Mouse (Mus musculus) urinary bladder, postnatal 36 days (tissue): ENCODE measurements around the gene Hoxd1.

Experiments
- DNase-seq, 2 experiments: peaks; one replicate each; pipeline ENCODE4 v3.0.0; 2022; ENCODE audit warnings: low spot score in 2 of 2, mixed read lengths in 1 of 2

Gene Hoxd1

DNA sequence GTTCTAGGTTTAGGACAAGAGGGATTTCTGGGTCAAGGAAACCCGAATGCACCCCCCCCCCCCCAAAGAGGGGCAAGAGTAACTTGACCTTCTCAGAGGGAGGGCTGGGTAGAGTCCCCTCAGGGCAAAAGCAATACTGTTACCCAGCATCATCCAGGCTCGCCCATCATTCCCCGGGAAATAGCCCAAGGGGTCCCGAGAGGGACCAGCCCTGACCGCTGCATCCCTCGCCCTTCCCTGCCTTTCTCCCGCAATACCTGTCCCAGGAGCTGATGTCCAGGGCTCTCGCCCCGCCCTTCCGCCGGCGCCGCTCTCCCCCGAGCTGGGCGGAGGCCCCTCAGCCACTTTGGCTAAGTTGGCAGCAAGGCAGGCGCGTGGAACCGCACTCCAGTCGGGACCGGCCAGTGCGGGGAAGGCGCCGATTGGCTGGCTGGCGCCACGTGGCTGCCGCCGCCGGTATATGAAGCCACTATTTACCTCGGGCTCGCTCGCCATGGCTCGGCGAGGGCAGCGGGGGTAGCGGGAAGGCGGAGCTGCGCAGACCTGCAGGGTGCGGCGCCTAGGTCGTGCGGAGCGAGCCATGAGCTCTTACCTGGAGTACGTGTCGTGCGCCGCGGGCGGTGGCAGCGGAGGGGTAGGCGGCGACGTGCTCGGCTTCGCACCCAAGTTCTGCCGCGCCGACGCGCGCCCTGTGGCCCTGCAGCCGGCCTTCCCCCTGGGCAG lies at the start of gene Hoxd1:
Gene Hoxd1, plus strand, starts transcription at position 459 of the 723 bp plus-strand sequence.
- peak in 1 of 2 experiments; percentile 18 for DNase-seq

GRCm38 (mm10) chr2:74713239-74714150 lies 49.3 kb upstream of the Hoxd1 start:
- DNase-seq = no peak

DNA sequence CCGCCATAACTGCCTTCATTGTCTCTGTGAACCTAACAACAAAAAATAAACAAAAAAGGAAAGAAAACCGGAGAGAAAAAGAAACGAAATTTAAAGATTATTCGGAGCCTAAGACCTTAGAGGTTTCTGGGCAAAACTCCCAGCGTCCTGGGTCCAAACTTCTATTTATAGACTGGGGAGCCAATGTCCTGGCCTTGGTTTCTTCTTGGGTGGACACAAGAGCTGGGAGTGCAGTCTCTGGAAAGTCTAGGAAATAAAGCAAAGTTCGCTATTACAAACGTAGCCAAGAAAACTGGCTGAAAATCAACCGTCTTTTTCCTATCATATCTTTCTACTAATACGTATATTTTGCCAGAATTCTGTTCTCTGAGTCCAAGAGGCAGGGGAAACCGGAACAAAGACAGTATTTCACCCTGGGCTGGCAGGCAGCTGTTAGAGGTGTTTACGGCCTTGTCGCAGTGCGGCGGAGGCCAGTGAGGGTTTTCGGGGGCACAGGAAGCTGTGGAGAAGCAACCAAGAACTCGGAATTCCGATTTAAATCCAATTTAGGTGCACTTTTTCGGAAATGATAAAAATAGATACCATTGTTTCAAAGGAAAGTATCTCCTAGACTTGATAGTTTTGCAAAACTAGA lies 48.5 kb upstream of the Hoxd1 start:
- no peak for DNase-seq

- no peak for DNase-seq
Observed at GRCm38 (mm10) chr2:74714881-74715280, 47.9 kb upstream of the Hoxd1 start.

DNA sequence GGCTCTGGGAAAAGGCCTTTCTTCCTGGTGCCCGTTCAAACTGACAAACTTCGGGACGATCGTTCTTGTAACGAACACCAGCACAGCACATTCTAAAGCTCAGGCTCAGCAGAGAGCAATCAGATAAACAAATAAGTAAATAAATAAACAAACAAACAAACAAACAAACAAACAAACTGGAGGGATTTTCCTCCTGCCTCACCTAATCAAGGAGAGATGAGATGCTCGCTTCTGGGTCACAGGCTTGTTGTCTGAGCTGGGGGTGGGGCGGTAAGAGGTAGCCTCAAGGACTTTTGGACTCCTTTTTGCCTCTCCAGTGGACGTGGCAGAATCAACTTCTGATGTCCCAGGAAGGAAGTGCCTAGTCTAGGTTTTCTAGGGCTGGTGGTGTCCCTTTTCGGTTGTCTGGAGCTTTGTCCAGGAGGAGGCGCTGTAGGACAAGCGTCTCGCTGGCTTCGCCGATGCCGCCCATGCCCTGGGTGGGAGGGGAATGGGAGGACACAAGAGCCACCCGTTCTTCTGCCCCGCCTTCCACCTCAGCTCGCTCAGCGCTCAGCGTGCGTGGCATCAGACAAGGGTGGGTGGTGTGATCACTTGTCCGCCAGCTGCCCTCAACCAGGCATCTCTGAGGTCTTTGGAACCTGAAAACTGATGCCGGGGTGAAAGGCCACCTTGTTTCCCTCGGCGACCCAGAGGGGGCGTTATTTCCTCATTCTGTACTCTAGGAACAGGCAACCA lies 47.1 kb upstream of the Hoxd1 start:
- peak; percentile 87 to 93 for DNase-seq

DNA sequence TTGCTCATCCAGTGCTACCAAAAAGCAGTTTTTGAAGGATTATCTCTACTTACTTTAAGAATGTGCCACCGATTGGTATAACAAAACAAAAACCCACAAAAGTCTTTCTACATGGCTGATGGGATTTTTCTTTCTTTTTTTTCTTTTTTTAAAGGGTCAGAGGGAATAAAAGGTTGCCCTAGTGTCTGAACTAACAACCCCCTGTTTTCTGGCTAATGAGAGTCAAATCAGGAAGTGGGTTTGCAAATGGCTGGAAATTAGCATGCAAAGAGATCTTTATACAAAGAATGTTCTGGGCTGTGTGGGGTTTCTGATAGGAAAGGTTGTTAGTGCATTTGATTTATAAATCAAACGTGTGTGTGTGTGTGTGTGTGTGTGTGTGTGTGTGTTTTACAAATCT lies 42.4 kb upstream of the Hoxd1 start:
- no peak for DNase-seq

- no peak for DNase-seq
Observed at GRCm38 (mm10) chr2:74720955-74721491, 41.8 kb upstream of the Hoxd1 start.

DNA sequence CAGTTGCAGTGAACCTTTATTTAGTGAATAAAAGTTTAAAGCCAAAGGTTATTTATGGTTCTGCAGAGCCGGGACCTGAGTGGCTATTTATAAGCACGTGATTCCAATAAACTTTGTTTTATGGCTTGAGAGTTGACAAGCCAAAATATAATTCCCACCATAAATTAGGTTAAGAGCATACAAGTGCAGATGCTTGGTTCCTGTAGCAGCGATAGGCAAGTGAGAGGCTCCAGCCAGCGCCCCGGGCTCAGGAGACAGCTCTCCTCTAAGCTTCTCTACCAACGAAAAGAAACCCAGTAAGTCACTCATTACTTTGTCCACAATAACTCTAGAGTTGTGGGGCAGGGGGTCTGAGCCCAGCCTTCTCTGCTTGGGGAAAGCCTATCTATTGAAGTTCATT lies 40.9 kb upstream of the Hoxd1 start:
- DNase-seq = no peak

- DNase-seq = no peak
Observed at GRCm38 (mm10) chr2:74722949-74723348, 39.8 kb upstream of the Hoxd1 start.

DNA sequence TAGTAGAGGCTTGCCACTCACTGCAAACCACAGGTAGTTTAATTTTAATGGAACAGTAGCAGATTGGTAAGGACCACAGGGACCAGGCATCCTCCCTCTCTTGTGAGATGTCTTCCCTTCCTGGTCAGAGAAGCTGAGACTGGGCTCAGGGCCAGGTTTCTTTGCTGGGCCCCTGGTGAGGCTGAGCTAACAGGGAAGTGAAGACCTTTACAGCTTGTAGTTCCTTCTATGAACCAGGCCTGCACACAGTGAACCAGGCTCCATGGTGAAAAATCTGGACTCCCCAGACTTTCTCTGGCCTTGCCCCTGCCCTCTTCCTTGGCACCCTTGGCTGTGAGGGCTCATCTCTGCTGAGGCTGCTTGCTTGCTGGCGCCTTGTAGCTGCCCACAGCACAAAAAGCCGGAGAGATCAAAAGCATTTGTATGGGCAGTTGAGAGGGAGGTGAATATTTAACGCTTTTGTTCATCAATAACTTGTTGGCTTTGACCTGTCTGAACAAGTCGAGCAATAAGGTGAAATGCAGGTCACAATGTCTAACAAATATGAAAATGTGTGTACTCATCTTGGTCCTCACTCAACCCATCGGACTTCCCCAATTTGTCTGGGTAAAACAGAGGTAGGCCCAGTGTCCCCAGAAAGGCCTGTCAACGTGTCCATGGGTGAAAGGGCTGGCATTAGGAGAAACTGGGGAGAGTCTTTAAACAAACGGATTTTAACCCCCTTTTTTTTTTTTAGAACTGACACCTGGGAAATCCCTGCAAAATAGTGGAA lies 38.4 kb upstream of the Hoxd1 start:
- no peak for DNase-seq

DNA sequence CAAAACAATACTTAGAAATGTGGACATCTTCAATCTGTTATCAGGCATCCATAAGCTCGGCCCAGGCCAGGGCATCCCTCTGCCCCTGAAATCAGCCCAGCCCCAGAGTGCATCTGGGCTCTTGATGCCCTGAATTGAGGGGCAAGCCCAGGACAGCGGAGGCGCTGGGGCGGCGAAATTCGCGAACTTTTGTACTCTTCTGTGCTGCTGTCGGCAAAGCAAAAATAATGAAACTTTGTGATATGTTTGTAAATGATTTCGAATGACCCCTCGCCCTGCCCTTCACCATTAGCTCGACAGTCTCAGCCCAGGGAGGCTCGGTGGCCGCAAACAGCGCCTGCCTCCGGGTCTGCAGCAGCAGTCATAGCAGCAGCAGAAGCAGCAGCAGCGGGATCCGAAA lies 37.6 kb upstream of the Hoxd1 start:
- DNase-seq = no peak

DNA sequence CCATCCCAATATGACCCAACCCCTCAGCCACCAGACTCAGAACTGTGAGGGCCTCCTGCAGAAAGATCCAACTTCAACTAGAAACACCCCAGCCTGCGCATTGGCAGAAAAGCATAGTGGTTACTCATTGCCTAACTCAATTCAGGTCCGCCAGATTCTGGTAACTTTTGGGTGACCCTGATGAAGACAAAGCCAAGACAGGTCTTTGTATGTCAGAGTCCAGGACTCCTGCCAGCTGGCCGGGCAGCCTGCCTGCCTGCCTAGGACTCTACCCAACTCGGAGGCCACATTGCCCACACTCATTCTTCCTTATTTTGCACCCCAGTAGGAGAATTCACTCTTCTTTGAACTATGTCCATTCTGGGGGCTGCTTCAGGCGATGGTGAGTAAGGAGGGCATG lies 36.2 kb upstream of the Hoxd1 start, which contains the start of gene Gm28230:
Gene Gm28230, plus strand, starts transcription at position 178 of the 400 bp plus-strand sequence.
- peak in 1 of 2 experiments; percentile 50 for DNase-seq

- no peak for DNase-seq
Observed at GRCm38 (mm10) chr2:74726973-74727639, 35.7 kb upstream of the Hoxd1 start.

DNA sequence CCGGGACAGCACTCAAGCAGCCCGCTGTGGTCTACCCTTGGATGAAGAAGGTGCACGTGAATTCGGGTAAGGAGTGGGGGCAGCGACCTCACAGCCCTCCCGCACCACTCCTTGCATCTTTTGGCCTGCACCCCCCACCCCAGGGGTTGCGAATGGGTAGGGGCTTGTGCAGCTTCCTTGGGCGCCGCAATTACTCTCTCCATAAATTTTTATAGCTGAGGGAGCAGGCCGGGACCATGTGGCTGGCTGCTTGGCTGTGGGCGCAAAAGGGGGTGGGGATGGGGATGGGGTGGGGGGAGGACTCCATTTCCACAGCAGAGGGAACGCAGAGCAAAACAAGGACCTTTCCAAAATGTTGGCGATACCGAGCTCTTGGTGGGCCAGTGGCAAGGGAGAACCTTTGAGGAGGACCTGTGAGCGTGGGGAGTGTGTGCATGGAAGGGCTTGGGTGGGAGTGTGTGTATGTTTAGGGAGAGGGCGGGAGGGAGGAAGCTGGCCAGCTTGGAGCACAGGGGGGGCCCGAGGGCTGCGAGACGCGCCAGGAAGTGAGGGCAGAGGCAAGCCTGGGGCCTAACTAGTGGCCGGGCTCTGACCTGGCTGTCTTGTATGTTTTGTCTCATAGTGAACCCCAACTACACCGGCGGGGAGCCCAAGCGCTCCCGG lies 35.0 kb upstream of the Hoxd1 start:
- no peak for DNase-seq

GRCm38 (mm10) chr2:74728303-74728680 lies 34.5 kb upstream of the Hoxd1 start:
- no peak for DNase-seq

DNA sequence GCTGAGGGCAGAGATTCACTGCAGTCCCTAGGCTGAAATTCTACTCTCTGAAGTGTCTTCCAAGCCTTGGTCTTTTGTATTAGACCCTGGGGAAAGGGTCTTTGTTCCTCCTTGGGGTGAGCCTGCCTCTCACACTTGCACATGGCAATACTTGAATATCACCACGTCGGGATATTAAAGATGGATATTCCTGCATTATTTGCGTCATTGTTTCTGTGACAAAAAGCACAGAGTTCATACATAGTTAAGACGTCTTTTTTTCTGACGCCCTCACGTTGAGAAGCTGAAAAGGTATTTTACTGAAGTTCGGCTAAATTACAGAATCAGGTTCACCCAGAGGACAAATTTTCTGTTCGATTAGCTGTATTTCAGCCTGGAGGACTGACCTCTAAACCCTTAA lies 32.4 kb upstream of the Hoxd1 start:
- no peak for DNase-seq

GRCm38 (mm10) chr2:74731055-74731454 lies 31.7 kb upstream of the Hoxd1 start:
- no peak for DNase-seq

- no peak for DNase-seq
Observed at GRCm38 (mm10) chr2:74731799-74732512, 30.8 kb upstream of the Hoxd1 start.
